Mouse (Mus musculus) megakaryocyte, adult 5-6 weeks (primary cell): Measurements from ENCODE around the gene Actn1. TPM values are rescaled to one million over a fixed set of nuclear protein-coding genes. Genes with fewer than 3 reads are reported as not detected.

ENCODE experiments used
- ATAC-seq: 2 replicates; pipeline ENCODE4 v1.8.0; 2016; ENCODE audit warnings: mild to moderate bottlenecking, inconsistent platforms; ENCODE audit not compliant: poor library complexity, severe bottlenecking
- total RNA-seq, 2 experiments: library from RNA; stranded (forward) in 1 of 2; stranded (reverse) in 1 of 2; fragments of 153-499, 151-499 nt in 1 of 2; fragments of 221-1000, 200-1000 nt in 1 of 2; gene quantifications; 2 replicates each; pipeline versions ENCODE4 v1.2.3 to v1.2.4; 2015 to 2017

Gene Actn1
- total RNA-seq, 2 experiments from 2014 or later: 30.9 to 31.2 TPM

- ATAC-seq: peak; percentile 83
These were observed 62.8 kb downstream of the Actn1 start for GRCm38 (mm10) chr12:80197343-80197742.

DNA sequence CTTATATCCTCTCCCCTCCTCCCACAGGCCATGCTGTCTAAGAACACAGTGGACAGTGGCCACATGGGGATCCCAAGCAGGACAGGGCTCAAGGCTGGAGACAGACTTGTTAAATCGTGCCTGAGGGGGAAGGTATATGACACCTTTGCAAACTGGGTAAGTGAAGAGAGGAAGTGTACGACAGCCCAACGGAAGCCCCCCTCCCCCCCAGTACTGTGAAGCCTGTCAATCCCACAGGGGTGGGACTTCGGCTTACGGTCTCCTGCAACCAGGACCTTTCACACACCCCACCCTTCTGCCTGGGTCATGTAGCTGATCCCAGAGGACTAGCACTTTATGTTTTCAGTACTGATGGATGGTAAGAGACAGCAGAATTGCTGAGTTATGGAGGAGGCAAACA, 68.4 kb downstream of the Actn1 start:
- no peak for ATAC-seq

- ATAC-seq: 0 out of 2 replicates have a peak, but pooled peaks have one; percentile 33
These were observed 68.8 kb downstream of the Actn1 start for GRCm38 (mm10) chr12:80191371-80191770.

GRCm38 (mm10) chr12:80190915-80191314, 69.3 kb downstream of the Actn1 start:
- ATAC-seq: no peak

GRCm38 (mm10) chr12:80184041-80184440, 76.1 kb downstream of the Actn1 start:
- ATAC-seq: no peak

DNA sequence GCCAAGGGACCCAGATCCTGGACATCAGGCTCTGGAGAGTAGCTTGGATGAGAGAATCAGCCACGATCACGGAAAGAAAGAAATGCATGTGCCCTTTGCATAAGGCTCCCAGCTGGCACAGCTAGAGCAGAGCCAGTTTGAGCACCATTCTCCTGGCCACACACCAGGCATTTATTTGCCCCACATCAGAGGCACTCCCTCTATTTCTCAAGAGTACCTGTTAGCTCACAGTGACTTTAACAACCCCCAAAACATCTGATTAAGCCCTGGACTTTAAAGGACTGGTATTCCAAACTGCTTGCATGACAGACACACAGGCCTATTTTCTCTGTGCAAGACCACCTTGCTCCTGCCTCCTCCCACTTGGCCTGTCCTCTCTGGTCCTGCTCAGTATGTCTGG, 78.3 kb downstream of the Actn1 start:
- ATAC-seq: no peak

DNA sequence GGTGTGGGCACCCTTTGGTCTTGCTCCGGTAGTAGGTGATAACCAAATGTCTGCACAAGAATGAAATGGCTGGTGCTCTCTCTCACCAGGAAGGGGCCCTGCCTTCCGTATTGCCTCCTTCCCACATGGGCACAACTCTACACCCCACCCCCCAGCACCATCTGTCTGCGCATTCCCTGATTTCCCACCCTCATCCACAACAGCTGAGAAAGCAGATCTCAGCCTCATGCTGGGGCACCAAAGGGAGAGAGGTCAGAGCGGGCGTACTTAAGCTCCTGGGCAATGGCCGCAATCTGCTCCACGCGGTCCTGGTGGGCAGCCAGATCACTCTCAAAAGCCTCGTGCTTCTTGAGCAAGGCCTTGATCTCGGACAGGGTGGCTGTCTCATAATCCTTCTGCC, 82.1 kb downstream of the Actn1 start:
- ATAC-seq: no peak

DNA sequence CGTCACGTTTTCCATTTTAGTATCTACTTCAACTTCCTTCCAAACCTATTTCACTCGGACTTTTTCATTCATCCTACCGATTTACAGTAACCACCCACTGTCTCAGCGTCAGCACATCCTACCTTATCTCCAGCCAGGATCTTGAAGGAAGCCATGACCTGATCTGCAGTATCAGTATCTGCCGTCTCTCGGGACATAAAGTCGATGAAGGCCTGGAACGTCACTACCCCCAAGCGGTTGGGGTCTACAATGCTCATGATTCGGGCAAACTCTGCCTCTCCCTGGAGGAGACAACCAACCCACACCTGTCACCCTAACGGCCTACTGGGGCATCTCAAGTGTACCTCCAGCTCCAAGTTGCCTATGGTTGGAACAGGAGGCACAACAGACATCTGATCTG, 91.4 kb downstream of the Actn1 start:
- ATAC-seq: no peak

GRCm38 (mm10) chr12:80168178-80168686, 91.9 kb downstream of the Actn1 start:
- ATAC-seq: peak; percentile 92

- no peak for ATAC-seq
These were observed 92.8 kb downstream of the Actn1 start for GRCm38 (mm10) chr12:80167321-80167720.

GRCm38 (mm10) chr12:80166651-80167050, 93.5 kb downstream of the Actn1 start:
- ATAC-seq: no peak

GRCm38 (mm10) chr12:80164526-80164925, 95.6 kb downstream of the Actn1 start:
- no peak for ATAC-seq

DNA sequence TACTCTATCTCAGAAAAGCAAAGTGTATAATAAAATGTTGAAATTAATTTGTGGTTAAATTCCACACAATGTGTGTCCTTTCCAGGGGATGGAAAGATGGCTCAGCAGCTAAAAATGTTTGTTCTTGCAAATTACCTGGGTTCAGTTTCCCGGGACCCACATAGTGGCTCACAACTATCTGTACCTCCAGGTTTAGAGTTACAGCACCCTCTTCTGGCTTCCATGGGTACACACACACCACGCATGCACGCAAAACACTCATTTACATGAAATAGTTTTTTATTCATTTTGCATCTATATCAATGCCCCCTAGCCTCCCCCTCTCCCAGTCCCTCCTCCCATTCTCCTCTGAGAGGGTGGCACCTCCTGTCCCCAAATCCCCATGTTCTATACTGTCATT, 97.7 kb downstream of the Actn1 start:
- no peak for ATAC-seq

GRCm38 (mm10) chr12:80157675-80158074, 102.5 kb downstream of the Actn1 start:
- ATAC-seq: no peak

DNA sequence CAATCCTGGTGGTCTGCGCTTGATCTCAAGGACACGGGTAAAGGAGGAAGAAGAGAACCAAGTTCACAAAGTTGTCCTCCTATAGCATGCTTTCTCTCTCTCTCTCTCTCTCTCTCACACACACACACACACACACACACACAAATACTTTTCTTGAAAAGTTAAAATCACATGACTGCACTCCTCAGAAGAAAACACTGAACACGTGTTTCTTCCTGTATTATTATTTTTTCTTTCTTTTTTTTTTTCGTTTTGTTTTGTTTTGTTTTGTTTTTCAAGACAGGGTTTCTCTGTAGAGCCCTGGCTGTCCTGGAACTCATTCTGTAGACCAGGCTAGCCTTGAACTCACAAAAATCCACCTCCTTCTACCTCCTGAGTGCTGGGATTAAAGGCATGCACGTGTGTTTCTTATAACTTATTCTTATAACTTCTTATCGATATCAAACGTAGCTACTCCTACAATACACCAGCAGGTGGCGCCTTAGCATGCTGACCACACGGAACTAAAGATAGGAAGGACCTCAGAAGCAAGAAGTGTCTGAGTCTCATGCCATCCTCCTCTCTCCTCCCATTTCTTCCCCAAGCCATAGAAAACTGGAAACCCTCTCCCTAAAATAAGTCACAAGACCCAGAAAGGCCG, 106.4 kb downstream of the Actn1 start:
- peak; percentile 82; the same call in 1 of the 2 replicates for ATAC-seq

- ATAC-seq: no peak
These were observed 107.1 kb downstream of the Actn1 start for GRCm38 (mm10) chr12:80153078-80153477.

DNA sequence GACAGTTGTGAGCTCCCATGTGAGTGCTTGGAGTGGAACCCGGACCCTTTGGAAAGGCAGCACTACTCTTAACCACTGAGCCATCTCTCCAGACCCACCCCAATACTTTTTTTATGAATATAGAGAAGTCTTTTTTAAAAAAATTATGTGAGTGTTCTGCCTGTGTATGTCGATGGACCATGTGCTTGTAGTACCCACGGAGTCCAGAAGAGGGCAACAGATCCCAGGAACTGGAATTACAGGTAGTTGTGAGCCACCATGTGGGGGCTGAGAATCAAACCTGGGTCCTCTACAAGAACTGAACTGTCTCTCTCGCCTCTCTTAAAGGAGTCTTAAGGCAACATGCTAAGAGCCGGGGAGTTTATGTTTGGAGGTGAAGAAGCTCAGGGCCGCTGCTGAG, 108.3 kb downstream of the Actn1 start:
- ATAC-seq: no peak

- peak; percentile 39; the same call in 1 of the 2 replicates for ATAC-seq
These were observed 109.5 kb downstream of the Actn1 start for GRCm38 (mm10) chr12:80150624-80151023.

DNA sequence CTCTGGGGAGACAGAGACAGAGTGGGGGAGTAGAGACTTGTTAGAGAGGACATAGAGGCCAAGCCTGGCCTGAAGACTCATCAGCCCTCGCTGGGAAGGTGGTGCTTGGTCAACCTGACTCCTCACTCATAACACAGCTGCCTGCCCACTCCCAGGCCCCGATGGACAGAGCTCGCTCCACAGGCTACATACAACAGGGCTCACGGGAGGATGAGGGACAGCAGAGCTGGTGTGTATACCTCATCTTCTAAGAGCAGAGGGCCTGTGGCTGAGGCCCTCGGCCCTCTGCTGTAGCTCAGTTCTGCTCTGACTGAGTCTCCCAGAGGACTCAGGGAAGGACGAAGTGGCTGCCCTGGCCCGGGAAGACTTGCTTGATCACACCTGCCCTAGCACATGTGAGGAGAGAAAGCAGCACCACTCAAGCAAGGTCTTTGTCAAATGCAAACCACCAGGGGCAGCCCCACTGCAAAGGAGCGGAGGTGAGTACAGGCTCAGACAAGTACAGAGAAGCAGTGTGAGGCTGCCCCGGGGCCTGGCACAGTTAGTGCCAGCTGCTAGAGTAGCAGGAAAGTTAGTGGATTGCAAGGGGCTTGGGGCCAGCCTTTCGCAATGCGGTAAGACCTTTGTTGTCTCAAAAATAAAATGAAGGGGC, 112.5 kb downstream of the Actn1 start:
- ATAC-seq: no peak

DNA sequence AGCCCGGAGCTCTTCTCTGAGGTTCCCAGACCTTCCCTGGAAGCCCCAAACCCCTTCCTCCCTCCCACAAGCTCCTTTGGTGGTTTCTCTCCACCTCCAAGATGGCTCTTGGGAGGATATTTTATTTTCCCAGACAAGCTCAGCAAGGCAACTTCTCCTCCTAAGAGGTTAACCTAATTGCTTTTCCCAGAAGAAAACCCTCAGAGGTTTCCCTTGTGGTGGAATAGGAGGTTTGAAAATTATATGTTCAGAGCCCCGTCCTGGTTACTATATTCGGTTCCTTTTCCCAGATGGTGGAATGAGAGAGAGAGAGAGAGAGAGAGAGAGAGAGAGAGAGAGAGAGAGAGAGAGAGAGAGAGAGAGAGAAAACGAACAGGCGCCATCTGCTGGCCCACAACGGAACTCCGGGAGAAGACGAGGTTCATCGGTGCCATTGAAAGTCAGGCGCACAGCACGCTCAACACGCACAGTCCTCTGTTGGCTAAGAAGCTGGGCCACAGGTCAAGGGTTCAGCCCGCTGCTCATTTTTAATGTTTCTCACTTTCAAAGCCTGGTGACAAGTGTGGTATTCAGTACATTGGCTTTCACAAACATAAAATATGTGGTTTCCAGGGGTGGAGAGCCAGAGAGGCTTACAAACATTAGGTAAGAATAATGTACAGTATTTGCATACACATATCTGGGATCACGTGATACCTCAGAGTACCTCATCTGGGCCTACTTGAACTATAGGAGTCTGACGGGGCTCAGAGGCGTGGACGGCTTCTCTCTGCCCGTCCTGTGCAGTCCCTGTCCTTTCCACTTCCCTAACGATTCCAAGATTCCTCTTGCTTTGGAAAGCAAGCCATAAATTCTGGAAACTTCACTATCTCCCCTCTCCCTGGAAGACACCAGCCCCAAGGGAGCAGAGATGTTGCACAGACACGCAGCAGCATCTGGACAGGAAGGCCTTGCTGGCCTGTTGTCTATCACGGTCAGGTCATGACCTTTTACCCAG, 113.6 kb downstream of the Actn1 start:
- ATAC-seq: peak; percentile 83

GRCm38 (mm10) chr12:80145365-80145764, 114.8 kb downstream of the Actn1 start:
- no peak for ATAC-seq
